Mouse (Mus musculus) small intestine, adult 2 months (tissue): ENCODE data around the gene Gad2. TPM values are rescaled to one million over a fixed set of nuclear protein-coding genes. Genes with fewer than 3 reads are reported as not detected.

Experiments
- H3K27ac ChIP-seq: fragments of 200-500 bp; 2 replicates; pipeline ENCODE4 v1.5.1; 2012; ENCODE audit warnings: low read depth, low read length, control low read depth, inconsistent platforms; ENCODE audit not compliant: insufficient read depth
- H3K27me3 ChIP-seq: fragments of 200-500 bp; 2 replicates; pipeline ENCODE4 v1.6.1; 2012; ENCODE audit warnings: mild to moderate bottlenecking, moderate library complexity, low read length, inconsistent platforms; ENCODE audit not compliant: control insufficient read depth, insufficient read depth
- H3K36me3 ChIP-seq: fragments of 200-500 bp; 2 replicates; pipeline ENCODE4 v1.6.1; 2012; ENCODE audit warnings: mild to moderate bottlenecking, low read length, control low read depth, inconsistent platforms; ENCODE audit not compliant: control insufficient read depth, insufficient read depth
- H3K4me1 ChIP-seq: fragments of 200-500 bp; 2 replicates; pipeline ENCODE4 v1.6.1; 2012; ENCODE audit warnings: low read length, inconsistent platforms, mixed read lengths; ENCODE audit not compliant: control insufficient read depth, insufficient read depth, insufficient read length
- H3K4me3 ChIP-seq: fragments of 200-500 bp; 2 replicates; pipeline ENCODE4 v1.5.1; 2012; ENCODE audit warnings: low read depth, mild to moderate bottlenecking, control low read depth, inconsistent platforms, low read length, moderate library complexity
- CTCF ChIP-seq: fragments of 200-500 bp; IDR thresholded peaks from 2 replicates; pipeline ENCODE4 v1.5.1; 2012; ENCODE audit warnings: low read depth, mild to moderate bottlenecking, control low read depth, inconsistent platforms, low read length, moderate library complexity, mixed read lengths; ENCODE audit not compliant: insufficient replicate concordance, insufficient read length; ENCODE audit errors: extremely low read depth
- POLR2A ChIP-seq: fragments of 200-500 bp; IDR thresholded peaks from 2 replicates; pipeline ENCODE4 v1.6.1; 2012; ENCODE audit warnings: low read depth, mild to moderate bottlenecking, control low read depth, inconsistent platforms, low read length, moderate library complexity
- WGBS: fragments of 180-500 bp; shearing (Covaris S2); methylation state at CpG from one replicate; pipeline ENCODE4 v1.1.7; 2018; 5-methylcytosine and 5-hydroxymethylcytosine counted together
- polyA plus RNA-seq: library from polyadenylated mRNA; depleted of rRNA; stranded (reverse); fragments of >200 nt; gene quantifications from 2 replicates; pipeline ENCODE4 v1.2.3, GENCODE M21; 2012; rRNA removed

The Gad2 gene
- polyA plus RNA-seq, 1 experiment = 0.01 TPM

GRCm38 (mm10) chr2:22741222-22741621 lies 119.2 kb downstream of the Gad2 start:
- H3K27me3 ChIP-seq = no peaks in the 10 kb centered on the region
- H3K36me3 ChIP-seq = no peaks in the 10 kb centered on the region
- H3K4me3 ChIP-seq = no peak overlapping the region
- WGBS = 63% methylated on average over 3 of the region's 3 CpGs
- H3K27ac ChIP-seq = no peak overlapping the region
- no peak for TF ChIP-seq CTCF
- no peak for TF ChIP-seq POLR2A
- no peaks in the 10 kb centered on the region; the same call in 1 of the 2 replicates for H3K4me1 ChIP-seq

Other genes starting within 250 kb of the Gad2 start
- 0.84 and 1.4 TPM in 2 replicates for gene Apbb1ip, start 151.9 kb downstream of the Gad2 start, polyA plus RNA-seq